Mouse (Mus musculus) E14TG2a.4 (cell line): ENCODE results near the gene Dusp15.

Experiments
- H3K27me3 ChIP-seq: 2 replicates; pipeline ENCODE4 v1.6.1; 2014; ENCODE audit warnings: low read length, control low read depth; ENCODE audit not compliant: insufficient read depth
- H3K36me3 ChIP-seq: 2 replicates; pipeline ENCODE4 v1.6.1; 2014; ENCODE audit warnings: low read length, control low read depth; ENCODE audit not compliant: insufficient read depth
- H3K4me1 ChIP-seq: replicated peaks from 2 replicates; pipeline ENCODE4 v1.6.1; 2014; ENCODE audit warnings: low read depth, low read length, control low read depth
- H3K4me3 ChIP-seq: replicated peaks from 2 replicates; pipeline ENCODE4 v1.5.1; 2014; ENCODE audit warnings: mild to moderate bottlenecking, low read length
- H3K9me3 ChIP-seq: 2 replicates; pipeline ENCODE4 v1.6.1; 2014; ENCODE audit warnings: low read length, control low read depth
- CTCF ChIP-seq: conservative IDR thresholded peaks from 2 replicates; pipeline ENCODE4 v1.5.1; 2014; ENCODE audit warnings: low read length
- NANOG ChIP-seq: IDR thresholded peaks from 2 replicates; pipeline ENCODE4 v1.6.1; 2014; ENCODE audit warnings: borderline replicate concordance, low read length, mixed read lengths
- POU5F1 ChIP-seq: IDR thresholded peaks from 2 replicates; pipeline ENCODE4 v1.6.1; 2014; ENCODE audit warnings: low read length, borderline replicate concordance

Dusp15 gene

GRCm38 (mm10) chr2:152951065-152951849 lies at the start of gene Dusp15:
Gene Dusp15 (minus strand): TSS chr2:152951698.
- peaks cover 33% of the 10 kb centered on the region for H3K4me1 ChIP-seq
- H3K4me3 ChIP-seq, result peak within 1 kb of the TSS; percentile 84
- peaks cover 76% of the 10 kb centered on the region for H3K27me3 ChIP-seq
- TF ChIP-seq POU5F1 (no peak), NANOG (no peak), CTCF (no peak)
- no peaks in the 10 kb centered on the region for H3K9me3 ChIP-seq
- H3K36me3 ChIP-seq, result no peaks in the 10 kb centered on the region

GRCm38 (mm10) chr2:152997046-152997445 lies 45.5 kb upstream of the Dusp15 start:
- no peak for TF ChIP-seq CTCF
- TF ChIP-seq POU5F1, result no peak
- no peak for TF ChIP-seq NANOG

GRCm38 (mm10) chr2:152991529-152991928 lies 40.0 kb upstream of the Dusp15 start:
- H3K4me3 ChIP-seq, result no peak overlapping the region
- peaks cover 28% of the 10 kb centered on the region for H3K27me3 ChIP-seq
- H3K9me3 ChIP-seq, result no peaks in the 10 kb centered on the region
- peaks cover 20% of the 10 kb centered on the region for H3K4me1 ChIP-seq
- H3K36me3 ChIP-seq, result no peaks in the 10 kb centered on the region
- TF ChIP-seq NANOG (no peak), POU5F1 (no peak), CTCF (no peak)

More at GRCm38 (mm10) chr2:152997046-152997445, 45.5 kb upstream of the Dusp15 start:
- H3K9me3 ChIP-seq, result peaks cover 30% of the 10 kb centered on the region
- no peaks in the 10 kb centered on the region for H3K36me3 ChIP-seq
- H3K27me3 ChIP-seq, result peaks cover 16% of the 10 kb centered on the region
- no peak overlapping the region for H3K4me3 ChIP-seq
- H3K4me1 ChIP-seq, result peaks cover 5% of the 10 kb centered on the region; the same call in 1 of the 2 replicates

DNA sequence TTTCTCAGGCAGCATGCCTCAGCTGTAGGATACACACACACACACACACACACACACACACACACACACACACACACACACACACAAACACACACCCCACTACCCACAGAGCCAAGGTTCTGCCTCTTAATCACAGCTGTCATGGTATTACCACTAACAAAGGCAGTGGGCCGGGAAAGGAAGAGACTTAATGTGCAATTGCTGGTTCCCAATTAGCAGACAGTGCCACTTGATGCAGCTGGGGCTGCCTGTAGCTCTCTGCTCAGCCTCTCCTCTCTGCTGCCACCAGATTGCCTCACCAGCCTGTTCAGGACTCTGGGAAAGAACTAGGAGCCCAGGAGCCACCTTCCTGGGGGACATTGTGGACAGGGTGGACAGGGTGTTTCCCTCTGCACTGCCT lies 34.1 kb upstream of the Dusp15 start:
- TF ChIP-seq NANOG, result no peak
- TF ChIP-seq POU5F1, result no peak
- TF ChIP-seq CTCF, result no peak
- peaks cover 46% of the 10 kb centered on the region for H3K27me3 ChIP-seq

DNA sequence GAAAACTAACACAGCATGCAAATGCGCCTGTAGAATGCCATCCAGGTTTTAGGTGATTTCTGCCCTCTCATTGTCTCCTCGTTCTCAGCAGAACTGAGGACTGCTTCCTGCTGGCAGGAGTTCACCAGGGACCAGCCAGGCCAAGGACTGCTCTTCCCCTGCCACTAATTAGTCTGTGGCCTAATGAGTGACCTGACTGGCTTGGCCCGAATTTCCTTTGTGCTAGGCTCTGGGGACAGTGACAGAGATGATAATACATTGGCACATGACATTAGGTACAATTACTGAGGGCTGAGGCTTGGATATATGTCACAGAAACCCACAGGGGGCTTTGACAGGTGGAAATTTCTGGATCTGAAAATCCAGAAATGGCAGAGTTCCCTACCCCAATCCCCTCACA lies 25.5 kb upstream of the Dusp15 start:
- TF ChIP-seq CTCF, result no peak
- TF ChIP-seq NANOG, result no peak
- no peak for TF ChIP-seq POU5F1
- no peaks in the 10 kb centered on the region for H3K36me3 ChIP-seq

More for the DNA sequence above, 34.1 kb upstream of the Dusp15 start:
- Histone ChIP-seq H3K4me3 (no peak overlapping the region), H3K9me3 (no peaks in the 10 kb centered on the region), H3K4me1 (peaks cover 22% of the 10 kb centered on the region), H3K36me3 (no peaks in the 10 kb centered on the region)

GRCm38 (mm10) chr2:152965555-152965954 lies 14.1 kb upstream of the Dusp15 start:
- H3K36me3 ChIP-seq, result no peaks in the 10 kb centered on the region
- TF ChIP-seq CTCF (no peak), POU5F1 (no peak), NANOG (no peak)
- no peak overlapping the region for H3K4me3 ChIP-seq
- H3K9me3 ChIP-seq, result peaks cover 33% of the 10 kb centered on the region
- H3K4me1 ChIP-seq, result no peaks in the 10 kb centered on the region
- H3K27me3 ChIP-seq, result peaks cover 2% of the 10 kb centered on the region; the same call in 1 of the 2 replicates

More for the DNA sequence above, 25.5 kb upstream of the Dusp15 start:
- H3K9me3 ChIP-seq, result no peaks in the 10 kb centered on the region
- H3K27me3 ChIP-seq, result peaks cover 33% of the 10 kb centered on the region
- H3K4me1 ChIP-seq, result no peaks in the 10 kb centered on the region
- no peak overlapping the region for H3K4me3 ChIP-seq

DNA sequence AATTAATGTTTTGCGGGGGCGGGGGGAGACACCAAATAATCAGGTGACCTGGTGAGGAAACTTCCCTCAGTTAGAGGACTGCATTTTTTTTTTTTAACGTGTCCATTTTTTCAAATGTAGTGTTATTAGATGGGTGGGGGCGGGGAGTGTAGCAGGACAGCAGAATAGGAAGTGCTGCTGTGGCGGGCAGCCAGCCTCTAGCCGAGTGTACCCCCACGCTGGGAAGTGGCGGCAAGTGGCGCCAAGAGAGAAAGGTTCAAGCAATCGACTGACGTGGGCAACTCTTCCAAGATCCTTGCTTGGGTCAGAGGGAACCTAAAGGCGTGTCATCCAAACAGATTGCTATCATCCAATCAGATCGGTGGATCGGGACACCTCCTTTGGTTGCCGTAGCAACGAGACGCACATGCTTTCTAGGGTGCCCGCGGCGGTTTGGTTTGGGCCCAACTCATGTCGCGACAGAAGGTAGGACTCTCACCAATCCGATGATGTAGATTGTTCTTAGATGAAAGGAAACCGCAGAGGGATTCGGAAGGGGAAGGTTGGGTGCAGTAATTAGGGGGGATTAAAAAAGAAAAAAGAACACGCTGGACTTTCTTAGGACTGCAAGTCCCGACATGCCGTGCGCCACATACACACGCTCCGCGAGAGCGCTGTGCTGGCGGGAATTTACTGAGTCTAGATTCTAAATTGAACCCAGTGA lies 10.7 kb upstream of the Dusp15 start, which contains the start of gene Ttll9:
Ttll9 (plus strand) TSS at position 395 of the 703 bp plus-strand sequence.
- H3K36me3 ChIP-seq, result no peaks in the 10 kb centered on the region
- TF ChIP-seq POU5F1, result no peak
- no peak for TF ChIP-seq NANOG
- TF ChIP-seq CTCF, result no peak
- peak within 1 kb of the TSS; percentile 71 for H3K4me3 ChIP-seq
- peaks cover 33% of the 10 kb centered on the region for H3K9me3 ChIP-seq
- H3K27me3 ChIP-seq, result peaks cover 14% of the 10 kb centered on the region
- H3K4me1 ChIP-seq, result no peaks in the 10 kb centered on the region

GRCm38 (mm10) chr2:152958116-152958515 lies 6.6 kb upstream of the Dusp15 start:
- Histone ChIP-seq H3K4me3 (no peak overlapping the region), H3K27me3 (peaks cover 27% of the 10 kb centered on the region), H3K36me3 (no peaks in the 10 kb centered on the region), H3K4me1 (peaks cover 16% of the 10 kb centered on the region), H3K9me3 (peaks cover 8% of the 10 kb centered on the region)
- TF ChIP-seq POU5F1 (no peak), CTCF (no peak), NANOG (no peak)
